Mouse (Mus musculus) brain, embryonic 14.5 days (tissue): ENCODE measurements around the gene Lrrk1. TPM values are rescaled to one million over a fixed set of nuclear protein-coding genes. Genes with fewer than 3 reads are reported as not detected.

Source experiments
- DNase-seq: peaks from one replicate; pipeline ENCODE4 v3.0.0-alpha.2; 2011; ENCODE audit warnings: low read depth
- CTCF ChIP-seq: fragments of 200-500 bp; IDR thresholded peaks from 2 replicates; pipeline ENCODE4 v1.5.1; 2012; ENCODE audit warnings: inconsistent platforms, mild to moderate bottlenecking, moderate library complexity, borderline replicate concordance; ENCODE audit not compliant: insufficient read depth, insufficient read length; ENCODE audit errors: extremely low read depth
- POLR2A ChIP-seq: fragments of 200-500 bp; IDR thresholded peaks from 2 replicates; pipeline ENCODE4 v1.6.1; 2012; ENCODE audit warnings: mild to moderate bottlenecking, inconsistent platforms, borderline replicate concordance; ENCODE audit not compliant: poor library complexity, insufficient read depth, insufficient read length, severe bottlenecking; ENCODE audit errors: extremely low read depth
- polyA plus RNA-seq: library from polyadenylated mRNA; depleted of rRNA; stranded (reverse); fragments of >200 nt; gene quantifications from 2 replicates; pipeline ENCODE4 v1.2.3, GENCODE M21; 2012; rRNA removed

The Lrrk1 gene
- 2.7 and 5.5 TPM in 2 replicates for polyA plus RNA-seq

DNA sequence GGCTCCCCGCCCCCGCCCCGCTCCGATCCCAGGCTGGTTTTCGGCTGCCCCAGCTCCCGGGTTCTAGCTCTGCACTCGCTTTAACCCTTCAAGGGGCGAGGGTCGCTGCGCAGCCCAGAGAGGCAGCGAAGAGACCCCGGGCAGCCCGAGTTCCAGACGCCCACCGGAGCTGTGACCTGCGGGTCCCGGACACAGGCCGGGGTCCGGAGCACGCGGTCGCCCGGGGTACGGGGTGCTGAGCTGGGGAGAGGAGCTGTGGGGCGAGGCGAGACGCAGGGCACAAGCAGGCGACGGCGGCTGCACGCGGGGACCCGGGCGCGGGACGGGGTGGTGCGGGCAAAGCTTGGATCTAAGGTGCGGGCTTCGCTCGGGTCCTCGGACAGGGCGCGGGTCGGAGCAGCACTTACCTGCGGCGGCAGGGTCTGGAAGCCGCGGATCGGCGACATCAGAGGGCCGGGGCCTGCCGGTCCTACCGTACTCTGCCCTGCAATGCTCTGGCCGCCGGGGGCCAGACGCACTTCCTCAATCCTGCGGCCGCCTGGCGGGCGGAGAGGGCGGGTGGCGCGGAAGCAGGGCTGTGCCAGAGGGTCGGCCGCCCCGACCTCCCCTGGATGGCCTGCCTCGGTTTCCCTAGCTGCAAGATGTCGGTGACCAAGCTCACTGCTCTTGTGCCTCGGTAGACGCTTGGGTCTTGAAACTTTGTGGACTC, at the start of gene Lrrk1:
Lrrk1 (minus strand) TSS at position 538 of the 709 bp plus-strand sequence.
- peak; percentile 39 for DNase-seq
- no peak for TF ChIP-seq POLR2A
- peak; percentile 38; the same call in 1 of the 2 replicates for TF ChIP-seq CTCF

DNA sequence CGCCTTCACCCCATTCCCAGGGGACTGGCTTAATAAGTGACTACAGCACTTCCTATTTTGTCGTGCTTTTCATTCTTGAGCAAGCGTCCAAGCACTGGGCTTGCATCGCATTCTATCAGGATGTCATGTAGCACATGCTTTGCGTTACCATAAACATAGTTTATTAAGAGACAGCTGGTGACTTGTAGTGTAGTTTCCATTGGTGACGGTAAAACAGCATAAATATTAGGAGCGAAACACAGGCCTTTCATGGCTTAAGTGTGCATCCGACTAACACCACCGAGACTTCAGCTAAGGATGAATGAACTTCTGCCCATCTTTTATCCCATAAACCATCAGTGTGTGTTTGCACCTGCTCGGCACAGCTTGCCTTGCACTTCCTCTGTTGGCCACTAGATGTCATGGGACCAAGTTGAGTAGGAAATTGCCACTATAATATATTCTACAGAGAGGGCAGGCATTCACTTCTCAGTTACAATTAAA, 46.3 kb upstream of the Lrrk1 start:
- DNase-seq, result peak; percentile 73
- TF ChIP-seq CTCF (peak; percentile 90), POLR2A (no peak)

GRCm38 (mm10) chr7:66427437-66428161, 39.4 kb upstream of the Lrrk1 start, which contains the start of gene Aldh1a3:
Gene Aldh1a3 (minus strand): TSS chr7:66427517.
- no peak for TF ChIP-seq POLR2A
- no peak for TF ChIP-seq CTCF
- DNase-seq, result peak; percentile 60

- DNase-seq, result no peak
- TF ChIP-seq POLR2A (no peak), CTCF (no peak)
Measured at GRCm38 (mm10) chr7:66427053-66427436, 38.9 kb upstream of the Lrrk1 start.

GRCm38 (mm10) chr7:66421903-66422302, 33.8 kb upstream of the Lrrk1 start:
- TF ChIP-seq POLR2A (no peak), CTCF (no peak)
- DNase-seq, result no peak

DNA sequence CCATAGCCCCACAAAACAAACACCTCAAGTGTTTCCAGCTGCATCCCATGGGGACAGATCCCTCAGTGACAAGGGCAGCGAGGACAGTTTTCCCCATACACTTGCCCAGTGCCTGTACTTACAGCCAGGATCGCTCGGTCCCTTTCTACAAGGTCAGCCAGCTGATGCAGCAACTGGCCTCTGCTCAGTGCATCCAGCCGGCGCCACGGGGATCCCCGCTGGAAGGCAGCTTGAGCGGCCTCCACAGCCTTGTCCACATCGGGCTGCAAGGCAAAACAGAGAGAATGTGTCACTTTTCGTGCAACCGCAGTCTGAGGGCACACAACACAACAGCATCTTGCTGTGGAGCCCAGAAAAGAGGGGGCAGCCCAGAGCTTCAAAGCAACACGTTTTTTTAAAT, 30.8 kb upstream of the Lrrk1 start:
- DNase-seq, result no peak
- TF ChIP-seq CTCF, result no peak
- TF ChIP-seq POLR2A, result no peak

GRCm38 (mm10) chr7:66416829-66417228, 28.7 kb upstream of the Lrrk1 start:
- TF ChIP-seq CTCF, result no peak
- TF ChIP-seq POLR2A, result no peak
- no peak for DNase-seq

- peak; percentile 44 for DNase-seq
- TF ChIP-seq POLR2A (no peak), CTCF (no peak)
Measured at GRCm38 (mm10) chr7:66413093-66413492, 24.9 kb upstream of the Lrrk1 start.

- TF ChIP-seq CTCF (peak; percentile 67; the same call in 1 of the 2 replicates), POLR2A (no peak)
- DNase-seq, result peak; percentile 63
Measured at GRCm38 (mm10) chr7:66409433-66409832, 21.3 kb upstream of the Lrrk1 start.

DNA sequence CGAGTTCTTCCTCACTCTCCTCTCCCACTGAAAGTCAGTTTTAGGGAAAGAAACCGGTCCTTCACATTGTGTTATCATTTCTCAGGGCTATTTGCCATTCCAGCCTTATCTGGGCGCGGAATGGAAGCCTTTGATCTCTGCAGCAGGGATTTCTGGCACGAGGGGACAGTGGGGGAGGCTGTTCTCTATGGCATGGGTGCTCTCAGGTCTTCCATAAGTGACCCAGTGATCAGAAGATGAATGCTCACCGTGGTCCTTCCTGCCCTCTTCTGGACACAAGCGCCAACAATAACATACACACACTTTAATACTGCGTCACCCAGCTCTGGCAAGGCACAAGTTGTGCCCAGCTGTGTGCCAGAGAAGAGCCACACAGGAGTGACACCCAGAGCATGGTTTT, 18.8 kb upstream of the Lrrk1 start:
- DNase-seq, result no peak
- TF ChIP-seq CTCF, result no peak
- no peak for TF ChIP-seq POLR2A

- no peak for DNase-seq
- TF ChIP-seq CTCF (no peak), POLR2A (no peak)
Measured at GRCm38 (mm10) chr7:66405951-66406721, 18.0 kb upstream of the Lrrk1 start.
